Mouse (Mus musculus): ENCODE results near the gene Gm10722. TPM values are rescaled to one million over a fixed set of nuclear protein-coding genes. Genes with fewer than 3 reads are reported as not detected.

The Gm10722 gene
- polyA plus RNA-seq (2014; fragmentation: Illumina TruSeq; extraction: RNeasy Lipid Tissue Mini Kit (QIAGEN cat#74804); ENCODE audit: low read depth, low replicate concordance): not detected

GRCm38 (mm10) chr9:3000445-3000972, at the start of gene Gm10722:
Gene Gm10722, plus strand, starts transcription at chr9:3000922.

GRCm38 (mm10) chr9:3002794-3003396, 2.2 kb downstream of the Gm10722 start, which contains the start of gene Gm11168:
Gene Gm11168, plus strand, starts transcription at chr9:3003346.

GRCm38 (mm10) chr9:3012733-3013279, 12.1 kb downstream of the Gm10722 start, which contains the start of gene Gm10721:
Gene Gm10721, plus strand, starts transcription at chr9:3013140.

GRCm38 (mm10) chr9:3015354-3015753, 14.6 kb downstream of the Gm10722 start, which contains the start of gene Gm10720:
Gene Gm10720, plus strand, starts transcription at chr9:3015654.

GRCm38 (mm10) chr9:3017108-3017507, 16.4 kb downstream of the Gm10722 start, which contains the start of gene Gm10719:
Gene Gm10719, plus strand, starts transcription at chr9:3017408.

DNA sequence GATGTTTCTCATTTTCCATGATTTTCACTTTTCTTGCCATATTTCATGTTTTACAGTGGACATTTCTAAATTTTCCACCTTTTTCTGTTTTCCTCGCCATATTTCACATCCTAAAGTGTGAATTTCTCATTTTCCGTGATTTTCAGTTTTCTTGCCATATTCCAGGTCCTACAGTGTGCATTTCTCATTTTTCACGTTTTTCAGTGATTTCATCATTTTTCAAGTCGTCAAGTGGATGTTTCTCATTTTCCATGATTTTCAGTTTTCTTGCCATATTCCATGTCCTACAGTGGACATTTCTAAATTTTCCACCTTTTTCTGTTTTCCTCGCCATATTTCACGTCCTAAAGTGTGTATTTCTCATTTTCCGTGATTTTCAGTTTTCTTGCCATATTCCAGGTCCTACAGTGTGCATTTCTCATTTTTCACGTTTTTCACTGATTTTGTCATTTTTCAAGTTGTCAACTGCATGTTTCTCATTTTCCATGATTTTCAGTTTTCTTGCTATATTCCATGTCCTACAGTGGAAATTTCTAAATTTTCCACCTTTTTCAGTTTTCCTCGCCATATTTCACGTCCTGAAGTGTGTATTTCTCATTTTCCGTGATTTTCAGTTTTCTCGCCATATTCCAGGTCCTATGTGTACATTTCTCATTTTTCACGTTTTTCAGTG, 22.7 kb downstream of the Gm10722 start, which contains the start of gene Gm10718:
TSS of gene Gm10718 (plus strand) at position 236 of the 673 bp plus-strand sequence.

GRCm38 (mm10) chr9:3024912-3025467, 24.3 kb downstream of the Gm10722 start, which contains the start of gene Gm10717:
Gene Gm10717, plus strand, starts transcription at chr9:3025417.

DNA sequence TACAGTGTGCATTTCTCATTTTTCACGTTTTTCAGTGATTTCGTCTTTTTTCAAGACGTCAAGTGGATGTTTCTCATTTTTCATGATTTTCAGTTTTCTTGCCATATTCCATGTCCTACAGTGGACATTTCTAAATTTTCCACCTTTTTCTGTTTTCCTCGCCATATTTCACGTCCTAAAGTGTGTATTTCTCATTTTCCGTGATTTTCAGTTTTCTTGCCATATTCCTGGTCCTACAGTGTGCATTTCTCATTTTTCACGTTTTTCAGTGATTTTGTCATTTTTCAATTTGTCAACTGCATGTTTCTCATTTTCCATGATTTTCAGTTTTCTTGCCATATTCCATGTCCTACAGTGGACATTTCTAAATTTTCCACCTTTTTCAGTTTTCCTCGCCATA, 33.6 kb downstream of the Gm10722 start, which contains the start of gene Gm17535:
TSS of gene Gm17535 (plus strand) at position 301 of the 400 bp plus-strand sequence.

DNA sequence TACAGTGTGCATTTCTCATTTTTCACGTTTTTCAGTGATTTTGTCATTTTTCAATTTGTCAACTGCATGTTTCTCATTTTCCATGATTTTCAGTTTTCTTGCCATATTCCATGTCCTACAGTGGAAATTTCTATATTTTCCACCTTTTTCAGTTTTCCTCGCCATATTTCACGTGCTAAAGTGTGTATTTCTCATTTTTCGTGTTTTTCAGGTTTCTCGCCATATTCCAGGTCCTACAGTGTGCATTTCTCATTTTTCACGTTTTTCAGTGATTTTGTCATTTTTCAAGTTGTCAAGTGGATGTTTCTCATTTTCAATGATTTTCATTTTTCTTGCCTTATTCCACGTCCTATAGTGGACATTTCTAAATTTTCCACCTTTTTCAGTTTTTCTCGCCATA, 35.9 kb downstream of the Gm10722 start, which contains the start of gene Gm10715:
TSS of gene Gm10715 (plus strand) at position 301 of the 400 bp plus-strand sequence.

Other genes starting within 250 kb of the Gm10722 start
- gene Gm11168, start 2.4 kb downstream of the Gm10722 start, polyA plus RNA-seq (2014; fragmentation: Illumina TruSeq; extraction: RNeasy Lipid Tissue Mini Kit (QIAGEN cat#74804); ENCODE audit: low read depth, low replicate concordance): not detected
- gene Gm10721, start 12.2 kb downstream of the Gm10722 start, polyA plus RNA-seq (2014; fragmentation: Illumina TruSeq; extraction: RNeasy Lipid Tissue Mini Kit (QIAGEN cat#74804); ENCODE audit: low read depth, low replicate concordance): not detected
- gene Gm10720, start 14.7 kb downstream of the Gm10722 start, polyA plus RNA-seq (2014; fragmentation: Illumina TruSeq; extraction: RNeasy Lipid Tissue Mini Kit (QIAGEN cat#74804); ENCODE audit: low read depth, low replicate concordance): not detected
- not detected for gene Gm10719, start 16.5 kb downstream of the Gm10722 start, polyA plus RNA-seq (2014; fragmentation: Illumina TruSeq; extraction: RNeasy Lipid Tissue Mini Kit (QIAGEN cat#74804); ENCODE audit: low read depth, low replicate concordance)
- not detected for gene Gm10718, start 22.6 kb downstream of the Gm10722 start, polyA plus RNA-seq (2014; fragmentation: Illumina TruSeq; extraction: RNeasy Lipid Tissue Mini Kit (QIAGEN cat#74804); ENCODE audit: low read depth, low replicate concordance)
- gene Gm10717, start 24.5 kb downstream of the Gm10722 start, polyA plus RNA-seq (2014; fragmentation: Illumina TruSeq; extraction: RNeasy Lipid Tissue Mini Kit (QIAGEN cat#74804); ENCODE audit: low read depth, low replicate concordance): not detected
- not detected for gene Gm17535, start 33.7 kb downstream of the Gm10722 start, polyA plus RNA-seq (2014; fragmentation: Illumina TruSeq; extraction: RNeasy Lipid Tissue Mini Kit (QIAGEN cat#74804); ENCODE audit: low read depth, low replicate concordance)
- gene Gm10715, start 36.0 kb downstream of the Gm10722 start, polyA plus RNA-seq (2014; fragmentation: Illumina TruSeq; extraction: RNeasy Lipid Tissue Mini Kit (QIAGEN cat#74804); ENCODE audit: low read depth, low replicate concordance): not detected